Mouse (Mus musculus): Measurements from ENCODE around the gene Pdk3.

Pdk3 gene

DNA sequence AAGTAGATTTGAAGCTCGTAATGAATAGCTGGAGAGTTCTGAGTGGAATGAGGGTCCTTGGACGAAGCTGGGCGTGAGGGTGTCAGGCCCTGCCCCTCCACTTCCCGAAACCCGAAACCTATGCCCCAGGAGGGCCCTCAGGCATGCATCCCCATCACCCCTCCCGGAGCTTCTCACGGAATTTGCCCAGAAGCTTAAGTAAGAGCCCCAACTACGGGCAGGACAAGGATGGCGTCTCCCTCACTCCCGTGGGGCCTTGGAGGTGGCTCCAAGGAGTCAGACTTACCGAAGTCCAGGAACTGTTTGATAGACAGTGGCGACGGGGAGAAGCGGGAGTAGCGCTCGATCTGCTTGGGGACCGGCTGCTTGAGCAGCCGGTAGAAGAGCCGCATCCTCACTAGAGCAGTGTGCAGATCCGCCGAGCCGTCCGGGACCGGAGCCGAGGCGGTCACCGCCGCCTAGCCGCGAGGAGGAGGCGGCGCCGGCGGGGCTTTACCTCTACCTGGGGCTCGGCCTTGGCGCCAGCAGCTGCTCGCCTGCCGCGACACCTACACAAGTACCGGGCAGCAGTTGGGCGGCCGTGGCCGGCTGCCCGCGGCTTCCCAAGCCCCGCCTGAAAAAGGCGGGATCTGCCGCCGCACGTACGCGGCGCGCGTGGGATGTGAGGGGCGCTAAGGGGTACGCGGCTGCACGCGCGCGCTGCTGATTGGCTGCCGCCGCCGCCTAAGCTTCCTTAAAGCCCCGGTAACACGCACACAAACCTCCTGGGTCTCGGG lies at the start of gene Pdk3:
Gene Pdk3, minus strand, starts transcription at position 641 of the 776 bp plus-strand sequence.
- DNase-seq (ENCODE audit: low spot score in 2 of 2) = peak; percentile 60 to 71

DNA sequence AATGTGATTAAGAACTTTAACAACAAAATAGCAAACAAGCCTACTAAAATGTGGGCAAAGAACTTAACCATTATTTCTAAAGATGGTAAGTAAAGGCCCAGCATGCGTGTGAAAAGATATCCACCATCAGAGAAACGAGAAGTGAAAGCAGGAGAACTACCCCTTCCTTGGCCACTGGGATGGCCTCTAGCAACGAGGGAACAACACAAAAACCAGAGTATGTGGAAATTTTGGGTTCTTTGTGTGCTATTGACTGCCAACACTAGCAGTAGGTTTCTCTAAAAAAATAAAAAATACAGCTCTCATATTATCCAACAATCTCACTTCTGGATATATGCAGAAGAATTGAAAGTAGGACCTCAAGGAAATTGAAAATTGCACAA lies 45.6 kb upstream of the Pdk3 start:
- DNase-seq (ENCODE audit: low spot score in 2 of 2) = no peak

GRCm38 (mm10) chrX:93876981-93877633 lies 45.1 kb upstream of the Pdk3 start:
- no peak for DNase-seq (ENCODE audit: low spot score in 2 of 2)

DNA sequence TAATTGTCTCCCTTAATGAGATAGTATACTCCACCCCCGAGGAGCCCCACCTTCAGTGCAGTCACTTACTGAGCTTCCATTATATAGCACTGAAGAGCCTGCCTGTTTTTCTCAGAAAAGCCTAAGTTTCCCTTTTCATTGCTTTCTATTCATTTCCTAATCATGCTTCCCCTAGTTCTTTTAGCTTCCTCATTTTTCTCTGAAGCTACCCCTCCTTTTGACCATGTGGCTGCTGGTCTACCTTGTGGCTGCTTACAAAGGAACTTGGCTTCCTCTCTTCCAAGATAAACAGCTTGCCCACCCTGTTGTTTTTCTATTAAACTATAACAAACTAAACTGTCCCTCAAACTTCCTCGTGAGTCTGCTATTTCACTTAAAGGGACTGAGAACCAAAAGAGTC lies 31.4 kb upstream of the Pdk3 start:
- DNase-seq (ENCODE audit: low spot score in 2 of 2) = no peak

- DNase-seq (ENCODE audit: low spot score in 2 of 2) = peak in 1 of 2 experiments; percentile 12
These were observed 30.6 kb upstream of the Pdk3 start for GRCm38 (mm10) chrX:93862525-93863086.

GRCm38 (mm10) chrX:93857756-93858155 lies 25.8 kb upstream of the Pdk3 start:
- DNase-seq (ENCODE audit: low spot score in 2 of 2) = no peak

DNA sequence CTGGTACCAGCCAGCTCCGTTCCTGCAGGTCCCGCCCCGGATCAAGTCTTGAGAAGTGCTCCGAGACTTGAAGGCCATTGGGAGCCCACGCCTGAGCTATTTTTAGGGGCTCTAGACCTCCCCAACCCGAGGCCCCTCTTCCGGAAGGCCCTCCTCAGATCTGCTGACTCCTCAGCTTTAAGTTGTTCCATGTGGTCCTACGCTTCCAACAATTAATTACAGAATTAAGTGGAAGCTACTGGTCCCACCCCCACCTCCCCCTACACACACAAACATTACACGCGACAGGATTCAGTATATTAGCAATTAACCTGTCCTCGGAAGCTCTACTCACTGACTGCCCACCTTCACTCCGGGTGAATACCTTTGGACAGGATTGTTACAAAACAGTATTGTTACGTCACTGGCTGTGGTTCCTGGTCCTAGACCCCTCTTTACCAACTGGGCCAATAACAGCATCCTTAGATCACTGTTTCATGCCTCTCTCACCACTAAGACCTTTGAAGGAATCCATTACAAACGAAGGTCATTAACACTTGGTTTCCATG lies 410 bp upstream of the Pdk3 start:
- DNase-seq (ENCODE audit: low spot score in 2 of 2) = no peak

DNA sequence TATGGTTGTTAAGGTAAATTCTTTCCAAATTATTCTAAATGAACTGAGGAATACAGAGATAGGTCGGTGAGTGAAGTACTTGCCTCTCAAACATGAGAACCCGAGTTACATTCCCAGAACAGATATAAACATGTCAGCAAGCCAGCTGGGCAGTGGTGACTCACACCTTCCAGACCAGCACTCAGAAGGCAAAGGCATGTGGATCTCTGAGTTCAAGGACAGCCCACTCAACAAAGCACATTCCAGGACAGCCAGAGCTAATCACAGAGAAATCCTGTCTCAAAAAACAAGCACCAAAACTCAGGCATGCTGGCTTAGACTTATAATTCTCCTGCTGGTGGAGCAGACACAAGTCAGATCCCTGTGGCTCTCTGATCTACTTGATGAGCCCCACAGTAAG lies 6.2 kb downstream of the Pdk3 start:
- DNase-seq (ENCODE audit: low spot score in 2 of 2) = no peak

- DNase-seq (ENCODE audit: low spot score in 2 of 2) = no peak
These were observed 24.0 kb downstream of the Pdk3 start for GRCm38 (mm10) chrX:93808040-93808439.

DNA sequence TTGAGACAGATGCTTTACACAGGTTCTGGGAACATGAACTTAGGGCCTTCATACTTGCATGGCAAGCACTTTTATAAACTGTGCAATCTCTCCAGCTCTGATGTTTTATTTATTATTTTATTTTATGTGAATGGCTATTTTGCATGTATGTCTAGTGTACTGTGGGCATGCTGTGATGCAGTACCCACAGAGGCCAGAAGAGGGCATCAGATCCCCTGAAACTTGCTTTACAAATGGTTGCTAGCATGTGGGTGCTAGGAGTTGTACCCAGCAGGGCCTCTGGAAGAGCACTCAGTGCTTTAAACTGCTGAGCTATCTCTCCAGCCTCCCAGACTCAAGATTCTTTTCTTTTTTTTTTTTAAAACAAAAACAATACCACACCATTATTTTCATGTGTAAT lies 38.8 kb downstream of the Pdk3 start:
- peak; percentile 1 to 21 for DNase-seq (ENCODE audit: low spot score in 2 of 2)

- no peak for DNase-seq (ENCODE audit: low spot score in 2 of 2)
These were observed 42.4 kb downstream of the Pdk3 start for GRCm38 (mm10) chrX:93789562-93789961.

GRCm38 (mm10) chrX:93760770-93761169 lies 71.2 kb downstream of the Pdk3 start:
- no peak for DNase-seq (ENCODE audit: low spot score in 2 of 2)

DNA sequence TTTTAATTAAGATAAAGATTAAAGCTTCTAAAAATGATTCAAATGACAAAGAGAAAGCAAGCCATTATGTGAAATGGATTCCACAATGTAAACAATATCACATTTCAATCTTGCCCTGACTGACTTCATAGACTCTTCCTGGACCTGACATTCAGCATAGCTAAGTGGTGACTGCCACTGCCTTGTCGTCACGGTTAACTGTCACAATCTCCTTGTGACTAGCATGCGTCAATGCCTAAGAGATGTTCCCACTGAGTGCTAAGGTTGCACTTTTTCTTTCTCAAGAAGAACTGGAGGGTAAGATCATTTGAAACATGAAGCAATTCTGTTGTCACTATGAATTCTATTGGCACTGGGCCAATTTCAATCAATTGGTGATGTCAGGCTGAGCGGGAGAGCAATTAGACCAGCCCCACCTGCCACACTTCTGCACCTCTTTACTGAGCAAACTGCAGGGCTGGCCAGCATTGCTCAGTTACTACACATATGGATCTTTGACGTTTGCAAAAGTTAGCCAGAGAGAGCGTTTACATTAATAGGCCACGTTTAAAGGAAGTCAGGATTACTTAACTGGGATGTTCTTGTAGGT lies 75.0 kb downstream of the Pdk3 start:
- DNase-seq (ENCODE audit: low spot score in 2 of 2) = no peak

GRCm38 (mm10) chrX:93755210-93755842 lies 76.7 kb downstream of the Pdk3 start:
- no peak for DNase-seq (ENCODE audit: low spot score in 2 of 2)

DNA sequence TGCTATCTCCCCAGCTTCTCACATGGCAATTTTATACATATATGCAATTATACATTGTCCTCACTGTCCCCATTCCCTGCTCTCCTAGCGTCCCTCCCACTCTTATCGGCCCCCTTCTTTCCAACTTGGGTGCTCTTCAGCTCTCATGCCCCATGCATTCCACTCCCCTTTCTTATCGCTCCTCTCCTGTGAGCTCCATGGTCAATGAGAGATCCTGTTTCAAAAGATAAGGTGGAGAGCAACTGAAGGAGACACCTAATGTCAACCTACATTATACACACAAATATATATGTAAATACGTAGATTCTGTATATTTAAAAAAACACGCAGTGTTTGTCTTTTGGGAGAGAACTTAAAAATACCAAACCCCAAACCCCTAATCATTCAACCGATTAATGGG lies 81.4 kb downstream of the Pdk3 start:
- no peak for DNase-seq (ENCODE audit: low spot score in 2 of 2)

DNA sequence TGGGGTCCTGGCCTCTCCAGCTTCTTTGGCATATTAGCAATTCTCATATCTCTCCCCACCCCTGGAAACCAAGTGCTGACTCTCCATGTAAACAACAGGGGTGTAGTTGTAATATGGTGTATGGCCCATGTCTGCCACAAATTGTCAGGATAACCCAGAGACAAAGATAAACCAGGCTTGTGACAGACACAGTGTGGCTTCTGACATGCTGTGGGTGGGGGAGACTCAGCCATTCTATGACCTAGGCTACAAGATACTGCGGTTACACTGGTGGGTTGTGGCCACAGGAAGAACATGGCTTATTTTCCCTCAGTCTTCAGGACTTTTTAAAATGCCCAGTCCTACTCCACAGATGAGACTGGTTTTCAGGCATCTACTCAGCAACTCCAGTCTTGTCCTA lies 82.8 kb downstream of the Pdk3 start:
- DNase-seq (ENCODE audit: low spot score in 2 of 2) = no peak

DNA sequence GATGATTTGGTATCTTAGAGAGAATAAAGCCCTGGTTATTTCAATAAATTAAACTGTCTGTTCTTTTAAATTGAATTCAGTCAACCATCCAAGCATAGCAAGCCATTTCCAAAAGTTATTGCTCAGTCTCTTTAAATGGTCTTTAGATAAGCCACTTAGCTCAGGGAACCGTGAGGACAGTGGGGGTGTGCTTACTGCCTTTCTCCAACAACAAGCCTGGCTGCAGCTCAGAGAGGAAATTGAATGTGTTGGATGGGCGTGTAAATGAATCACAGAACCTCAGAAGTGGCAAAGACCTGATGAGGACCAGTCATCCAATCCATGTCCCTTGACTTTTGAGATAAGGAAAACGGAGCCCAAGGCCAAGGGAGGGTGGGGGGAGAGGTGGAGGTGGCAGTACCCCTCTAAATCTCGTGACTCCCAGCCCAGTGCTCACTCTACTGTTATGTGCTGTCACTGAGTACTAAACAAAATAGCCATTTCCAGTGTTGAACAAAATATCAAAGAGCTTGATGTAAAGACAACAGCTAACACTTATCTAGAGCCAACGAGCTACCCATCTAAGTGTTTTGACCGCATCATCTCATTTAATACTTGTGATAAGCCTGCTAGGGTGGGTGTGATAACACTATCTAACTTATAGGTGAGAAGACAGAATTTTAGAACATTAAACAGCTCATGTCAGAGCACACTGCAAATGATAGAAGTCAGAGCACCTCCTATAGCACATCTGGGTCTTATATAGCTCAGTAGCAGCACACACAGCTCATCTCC lies 98.8 kb downstream of the Pdk3 start:
- no peak for DNase-seq (ENCODE audit: low spot score in 2 of 2)

DNA sequence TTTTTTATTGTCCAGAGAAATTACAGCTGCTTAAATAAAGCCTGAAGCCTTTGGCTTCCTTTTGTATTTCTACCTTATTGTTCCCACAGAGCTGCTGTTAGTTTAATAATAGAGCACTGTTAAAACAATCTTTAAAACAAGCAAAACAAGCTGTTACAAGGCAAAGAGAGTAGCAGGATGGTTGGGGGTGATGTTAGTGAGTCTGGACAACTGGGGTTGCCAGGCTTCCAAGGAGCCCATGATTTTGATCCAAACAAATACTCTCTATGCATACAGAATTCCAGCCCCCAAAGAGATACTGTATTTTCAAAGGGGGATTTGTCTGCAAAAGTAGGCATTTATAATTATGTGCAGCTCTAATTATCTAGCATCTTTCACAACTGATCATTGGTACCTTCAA lies 99.6 kb downstream of the Pdk3 start:
- DNase-seq (ENCODE audit: low spot score in 2 of 2) = no peak

DNA sequence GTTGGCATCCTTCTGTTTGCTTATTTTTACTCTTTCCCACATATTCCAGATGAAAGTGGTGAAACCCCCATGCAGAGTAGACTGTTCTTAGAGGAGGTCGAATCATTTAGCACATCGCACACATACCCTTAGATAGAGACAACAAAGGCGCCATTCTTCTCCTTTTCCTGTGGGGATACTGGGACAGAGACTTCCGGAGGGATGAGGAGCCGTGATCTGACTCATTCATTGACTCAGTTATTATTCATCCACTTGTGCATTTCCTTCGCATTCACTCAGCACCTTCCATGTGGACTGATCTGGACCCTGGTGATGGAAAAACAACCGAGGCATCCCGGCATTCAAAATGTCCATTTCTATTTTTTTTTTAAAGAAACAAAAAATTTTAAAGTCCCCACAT lies 101.1 kb downstream of the Pdk3 start:
- DNase-seq (ENCODE audit: low spot score in 2 of 2) = no peak

GRCm38 (mm10) chrX:93729529-93729928 lies 102.5 kb downstream of the Pdk3 start:
- no peak for DNase-seq (ENCODE audit: low spot score in 2 of 2)
